Mouse (Mus musculus): ENCODE measurements around the gene Cd34. TPM values are rescaled to one million over a fixed set of nuclear protein-coding genes. Genes with fewer than 3 reads are reported as not detected.

Cd34 gene
- polyA plus RNA-seq, 1 experiment from 2014 or later, result 71.9 TPM

- WGBS, result 85% methylated on average over 1 of the region's 1 CpGs
- no peak for ATAC-seq (replicated peaks; ENCODE audit: insufficient number of reproducible peaks, low FRiP score, low TSS enrichment, low read depth)
- H3K9ac ChIP-seq (replicated peaks; ENCODE audit: low read length), result no peak overlapping the region
- no peaks in the 10 kb centered on the region for H3K4me1 ChIP-seq (ENCODE audit: control insufficient read depth, insufficient read depth, low read length)
- H3K4me2 ChIP-seq (ENCODE audit: low read depth, low read length), result no peak overlapping the region
- H3K9me3 ChIP-seq (replicated peaks; ENCODE audit: control insufficient read depth, low read length), result no peaks in the 10 kb centered on the region
- H3K36me3 ChIP-seq (replicated peaks; ENCODE audit: control insufficient read depth, insufficient read depth, low read depth, low read length), result no peaks in the 10 kb centered on the region
- H3K27me3 ChIP-seq (ENCODE audit: control insufficient read depth, insufficient read depth, low read length), result no peaks in the 10 kb centered on the region
- no peak overlapping the region for H3K4me3 ChIP-seq (ENCODE audit: low read depth, low read length)
- H3K27ac ChIP-seq (replicated peaks; ENCODE audit: low read depth, low read length), result no peak overlapping the region
- DNase-seq (ENCODE audit: low spot score), result no peak
These were observed 7.8 kb downstream of the Cd34 start for GRCm38 (mm10) chr1:194946467-194946866.

DNA sequence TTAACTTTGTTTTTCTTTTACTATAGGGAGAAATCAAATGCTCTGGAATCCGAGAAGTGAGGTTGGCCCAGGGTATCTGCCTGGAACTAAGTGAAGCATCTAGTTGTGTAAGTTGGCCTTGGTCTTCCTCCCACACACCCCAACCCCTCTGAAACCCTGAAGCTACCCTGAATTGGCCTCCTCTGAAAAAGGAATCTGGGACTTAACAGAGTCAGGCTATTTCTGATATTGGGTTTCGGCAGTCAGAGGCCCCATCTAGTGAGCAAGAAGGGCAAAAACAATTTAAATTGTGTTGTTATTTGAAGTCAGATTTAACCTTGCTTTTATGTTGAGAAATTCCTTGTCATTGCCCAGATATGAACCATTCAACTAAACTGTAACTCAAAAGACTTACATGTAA is 12.3 kb downstream of the Cd34 start:
- no peaks in the 10 kb centered on the region for H3K4me1 ChIP-seq (ENCODE audit: control insufficient read depth, insufficient read depth, low read length)
- H3K4me2 ChIP-seq (ENCODE audit: low read depth, low read length), result no peak overlapping the region
- ATAC-seq (replicated peaks; ENCODE audit: insufficient number of reproducible peaks, low FRiP score, low TSS enrichment, low read depth) (no peak), DNase-seq (ENCODE audit: low spot score) (peak; percentile 30)
- no peak overlapping the region for H3K4me3 ChIP-seq (ENCODE audit: low read depth, low read length)
- WGBS, result 48% methylated on average over 2 of the region's 2 CpGs
- no peak overlapping the region for H3K27ac ChIP-seq (replicated peaks; ENCODE audit: low read depth, low read length)
- no peaks in the 10 kb centered on the region for H3K9me3 ChIP-seq (replicated peaks; ENCODE audit: control insufficient read depth, low read length)
- no peak overlapping the region for H3K9ac ChIP-seq (replicated peaks; ENCODE audit: low read length)
- no peaks in the 10 kb centered on the region for H3K36me3 ChIP-seq (replicated peaks; ENCODE audit: control insufficient read depth, insufficient read depth, low read depth, low read length)
- H3K27me3 ChIP-seq (ENCODE audit: control insufficient read depth, insufficient read depth, low read length), result no peaks in the 10 kb centered on the region

- no peak overlapping the region for H3K27ac ChIP-seq (replicated peaks; ENCODE audit: low read depth, low read length)
- WGBS, result 71% methylated on average over 1 of the region's 1 CpGs
These were observed 14.3 kb downstream of the Cd34 start for GRCm38 (mm10) chr1:194952891-194953290.

GRCm38 (mm10) chr1:194954694-194955093 is 16.1 kb downstream of the Cd34 start:
- Histone ChIP-seq H3K27ac (replicated peaks; ENCODE audit: low read depth, low read length) (no peak overlapping the region), H3K4me1 (ENCODE audit: control insufficient read depth, insufficient read depth, low read length) (no peaks in the 10 kb centered on the region), H3K4me2 (ENCODE audit: low read depth, low read length) (no peak overlapping the region), H3K27me3 (ENCODE audit: control insufficient read depth, insufficient read depth, low read length) (no peaks in the 10 kb centered on the region), H3K4me3 (ENCODE audit: low read depth, low read length) (no peak overlapping the region), H3K36me3 (replicated peaks; ENCODE audit: control insufficient read depth, insufficient read depth, low read depth, low read length) (no peaks in the 10 kb centered on the region), H3K9ac (replicated peaks; ENCODE audit: low read length) (no peak overlapping the region), H3K9me3 (replicated peaks; ENCODE audit: control insufficient read depth, low read length) (no peaks in the 10 kb centered on the region)
- no peak for DNase-seq (ENCODE audit: low spot score)
- ATAC-seq (replicated peaks; ENCODE audit: insufficient number of reproducible peaks, low FRiP score, low TSS enrichment, low read depth), result no peak

More at GRCm38 (mm10) chr1:194952891-194953290, 14.3 kb downstream of the Cd34 start:
- Histone ChIP-seq H3K4me2 (ENCODE audit: low read depth, low read length) (no peak overlapping the region), H3K36me3 (replicated peaks; ENCODE audit: control insufficient read depth, insufficient read depth, low read depth, low read length) (no peaks in the 10 kb centered on the region), H3K9ac (replicated peaks; ENCODE audit: low read length) (no peak overlapping the region), H3K4me3 (ENCODE audit: low read depth, low read length) (no peak overlapping the region), H3K27me3 (ENCODE audit: control insufficient read depth, insufficient read depth, low read length) (no peaks in the 10 kb centered on the region), H3K4me1 (ENCODE audit: control insufficient read depth, insufficient read depth, low read length) (no peaks in the 10 kb centered on the region), H3K9me3 (replicated peaks; ENCODE audit: control insufficient read depth, low read length) (no peaks in the 10 kb centered on the region)
- ATAC-seq (replicated peaks; ENCODE audit: insufficient number of reproducible peaks, low FRiP score, low TSS enrichment, low read depth), result no peak
- DNase-seq (ENCODE audit: low spot score), result no peak

GRCm38 (mm10) chr1:194955749-194956148 is 17.1 kb downstream of the Cd34 start:
- DNase-seq (ENCODE audit: low spot score) (no peak), ATAC-seq (replicated peaks; ENCODE audit: insufficient number of reproducible peaks, low FRiP score, low TSS enrichment, low read depth) (no peak)
- 54% methylated on average over 2 of the region's 2 CpGs for WGBS
- no peak overlapping the region for H3K27ac ChIP-seq (replicated peaks; ENCODE audit: low read depth, low read length)
- no peaks in the 10 kb centered on the region for H3K9me3 ChIP-seq (replicated peaks; ENCODE audit: control insufficient read depth, low read length)
- H3K36me3 ChIP-seq (replicated peaks; ENCODE audit: control insufficient read depth, insufficient read depth, low read depth, low read length), result no peaks in the 10 kb centered on the region
- no peaks in the 10 kb centered on the region for H3K27me3 ChIP-seq (ENCODE audit: control insufficient read depth, insufficient read depth, low read length)
- H3K4me2 ChIP-seq (ENCODE audit: low read depth, low read length), result no peak overlapping the region
- H3K4me1 ChIP-seq (ENCODE audit: control insufficient read depth, insufficient read depth, low read length), result no peaks in the 10 kb centered on the region
- H3K9ac ChIP-seq (replicated peaks; ENCODE audit: low read length), result no peak overlapping the region
- no peak overlapping the region for H3K4me3 ChIP-seq (ENCODE audit: low read depth, low read length)

DNA sequence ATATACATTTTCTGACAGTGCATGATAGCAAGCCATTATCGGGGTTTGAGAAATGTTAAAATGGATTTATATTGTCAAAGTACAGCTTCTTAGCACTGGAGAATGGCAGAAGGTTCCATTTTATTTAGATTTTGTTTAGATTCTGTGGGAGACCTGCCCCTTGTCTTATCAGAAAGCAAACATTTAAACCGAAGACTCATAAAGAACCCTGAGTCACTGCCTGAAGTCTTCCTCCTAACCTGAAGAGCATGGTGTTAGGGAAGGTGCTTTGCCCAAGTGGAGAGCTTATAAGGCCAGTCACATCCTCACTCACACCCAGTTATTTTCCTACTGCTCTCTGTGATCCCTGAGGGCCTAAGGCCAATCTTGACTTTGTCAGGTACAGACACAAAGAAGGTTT is 18.4 kb downstream of the Cd34 start:
- Histone ChIP-seq H3K9ac (replicated peaks; ENCODE audit: low read length) (no peak overlapping the region), H3K4me1 (ENCODE audit: control insufficient read depth, insufficient read depth, low read length) (no peaks in the 10 kb centered on the region), H3K9me3 (replicated peaks; ENCODE audit: control insufficient read depth, low read length) (no peaks in the 10 kb centered on the region), H3K4me3 (ENCODE audit: low read depth, low read length) (no peak overlapping the region), H3K4me2 (ENCODE audit: low read depth, low read length) (no peak overlapping the region), H3K27ac (replicated peaks; ENCODE audit: low read depth, low read length) (no peak overlapping the region), H3K36me3 (replicated peaks; ENCODE audit: control insufficient read depth, insufficient read depth, low read depth, low read length) (no peaks in the 10 kb centered on the region), H3K27me3 (ENCODE audit: control insufficient read depth, insufficient read depth, low read length) (no peaks in the 10 kb centered on the region)
- DNase-seq (ENCODE audit: low spot score) (no peak), ATAC-seq (replicated peaks; ENCODE audit: insufficient number of reproducible peaks, low FRiP score, low TSS enrichment, low read depth) (no peak)
- WGBS, result 90% methylated on average over 2 of the region's 2 CpGs

DNA sequence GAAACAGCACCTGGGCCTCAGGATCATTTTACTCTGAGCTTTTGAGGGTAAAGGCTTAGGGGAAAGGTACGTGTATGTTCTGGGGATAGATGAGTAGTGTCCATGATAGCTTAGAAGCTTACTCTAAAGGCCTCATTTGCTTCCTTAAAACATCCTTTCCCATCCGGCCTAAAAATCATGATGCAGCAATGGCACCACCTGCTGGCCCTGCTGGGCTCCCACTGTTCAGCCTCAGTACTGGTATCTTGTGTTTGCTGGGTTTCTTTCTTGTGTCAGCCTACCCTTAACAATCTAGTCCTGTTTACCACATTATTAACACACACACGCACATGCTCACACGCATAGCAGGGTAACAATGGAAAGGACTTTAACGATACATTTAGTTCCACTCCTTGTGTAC is 23.6 kb downstream of the Cd34 start:
- peak; percentile 68 for DNase-seq (ENCODE audit: low spot score)
- WGBS, result 35% methylated on average over 5 of the region's 5 CpGs
- Histone ChIP-seq H3K27me3 (ENCODE audit: control insufficient read depth, insufficient read depth, low read length) (no peaks in the 10 kb centered on the region), H3K36me3 (replicated peaks; ENCODE audit: control insufficient read depth, insufficient read depth, low read depth, low read length) (no peaks in the 10 kb centered on the region), H3K4me2 (ENCODE audit: low read depth, low read length) (no peak overlapping the region), H3K9me3 (replicated peaks; ENCODE audit: control insufficient read depth, low read length) (no peaks in the 10 kb centered on the region), H3K4me1 (ENCODE audit: control insufficient read depth, insufficient read depth, low read length) (no peaks in the 10 kb centered on the region), H3K4me3 (ENCODE audit: low read depth, low read length) (no peak overlapping the region), H3K9ac (replicated peaks; ENCODE audit: low read length) (no peak overlapping the region), H3K27ac (replicated peaks; ENCODE audit: low read depth, low read length) (no peak overlapping the region)
- peak; percentile 52; the same call in 1 of the 2 replicates for ATAC-seq (replicated peaks; ENCODE audit: insufficient number of reproducible peaks, low FRiP score, low TSS enrichment, low read depth)

DNA sequence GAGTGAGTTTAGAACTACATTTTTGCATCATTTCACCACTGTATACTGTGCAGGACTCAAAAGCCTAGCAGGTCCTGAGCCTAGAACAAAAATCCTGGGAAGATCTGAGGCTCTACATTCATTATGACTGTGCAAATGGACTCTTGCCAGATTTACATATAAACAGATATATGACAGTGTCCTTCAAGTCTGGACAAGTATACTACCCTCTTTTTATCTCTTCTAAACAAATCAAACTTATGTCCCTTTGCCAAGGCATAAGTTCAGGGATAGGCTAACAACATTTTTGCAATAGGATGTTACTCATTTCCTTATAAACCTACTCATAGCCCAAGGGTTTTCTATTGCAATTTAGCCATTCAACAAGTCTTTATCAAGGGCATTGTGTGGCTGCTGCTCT is 24.1 kb downstream of the Cd34 start:
- no peak overlapping the region for H3K4me2 ChIP-seq (ENCODE audit: low read depth, low read length)
- DNase-seq (ENCODE audit: low spot score) (no peak), ATAC-seq (replicated peaks; ENCODE audit: insufficient number of reproducible peaks, low FRiP score, low TSS enrichment, low read depth) (no peak)
- no peaks in the 10 kb centered on the region for H3K4me1 ChIP-seq (ENCODE audit: control insufficient read depth, insufficient read depth, low read length)
- no peaks in the 10 kb centered on the region for H3K36me3 ChIP-seq (replicated peaks; ENCODE audit: control insufficient read depth, insufficient read depth, low read depth, low read length)
- no peak overlapping the region for H3K27ac ChIP-seq (replicated peaks; ENCODE audit: low read depth, low read length)
- H3K27me3 ChIP-seq (ENCODE audit: control insufficient read depth, insufficient read depth, low read length), result no peaks in the 10 kb centered on the region
- H3K4me3 ChIP-seq (ENCODE audit: low read depth, low read length), result no peak overlapping the region
- H3K9ac ChIP-seq (replicated peaks; ENCODE audit: low read length), result no peak overlapping the region
- no peaks in the 10 kb centered on the region for H3K9me3 ChIP-seq (replicated peaks; ENCODE audit: control insufficient read depth, low read length)

All from embryonic facial prominence, embryonic 11.5 days (tissue).